Mouse (Mus musculus): ENCODE data around the gene Cyp2f2. TPM values are rescaled to one million over a fixed set of nuclear protein-coding genes. Genes with fewer than 3 reads are reported as not detected.

Gene Cyp2f2
- polyA plus RNA-seq, 1 experiment from 2014 or later: not detected

- H3K36me3 ChIP-seq: peaks cover 51% of the 10 kb centered on the region
- ATAC-seq (ENCODE audit: low read depth): no peak
- 92% methylated on average over 6 of the region's 6 CpGs for WGBS
Measured at GRCm38 (mm10) chr7:27159256-27159655, 39.5 kb downstream of the Cyp2f2 start.

GRCm38 (mm10) chr7:27159882-27160281 lies 40.2 kb downstream of the Cyp2f2 start:
- H3K4me3 ChIP-seq: no peak overlapping the region
- H3K27ac ChIP-seq (replicated peaks): 0 out of 2 replicates have a peak overlapping the region, but pooled peaks have one; percentile 30
- ATAC-seq (ENCODE audit: low read depth): peak; percentile 86
- no peaks in the 10 kb centered on the region for H3K27me3 ChIP-seq
- WGBS: 18% methylated on average over 8 of the region's 8 CpGs
- peaks cover 57% of the 10 kb centered on the region for H3K36me3 ChIP-seq
- no peak overlapping the region for H3K9ac ChIP-seq
- peaks cover 54% of the 10 kb centered on the region for H3K4me1 ChIP-seq (replicated peaks)
- H3K4me2 ChIP-seq: no peak overlapping the region
- H3K9me3 ChIP-seq: no peaks in the 10 kb centered on the region

More at GRCm38 (mm10) chr7:27159256-27159655, 39.5 kb downstream of the Cyp2f2 start:
- Histone ChIP-seq H3K9ac (no peak overlapping the region), H3K27me3 (no peaks in the 10 kb centered on the region), H3K27ac (replicated peaks) (no peak overlapping the region), H3K4me2 (no peak overlapping the region), H3K4me1 (replicated peaks) (peaks cover 48% of the 10 kb centered on the region), H3K4me3 (no peak overlapping the region), H3K9me3 (no peaks in the 10 kb centered on the region)

GRCm38 (mm10) chr7:27160921-27161320 lies 41.2 kb downstream of the Cyp2f2 start:
- peak overlapping the region; percentile 50; the same call in 1 of the 2 replicates for H3K9ac ChIP-seq

GRCm38 (mm10) chr7:27161744-27162143 lies 42.0 kb downstream of the Cyp2f2 start:
- WGBS: 87% methylated on average over 4 of the region's 4 CpGs
- peaks cover 60% of the 10 kb centered on the region for H3K36me3 ChIP-seq

More at GRCm38 (mm10) chr7:27160921-27161320, 41.2 kb downstream of the Cyp2f2 start:
- Histone ChIP-seq H3K4me1 (replicated peaks) (peaks cover 62% of the 10 kb centered on the region), H3K36me3 (peaks cover 60% of the 10 kb centered on the region), H3K27ac (replicated peaks) (no peak overlapping the region), H3K4me2 (no peak overlapping the region), H3K9me3 (no peaks in the 10 kb centered on the region), H3K27me3 (no peaks in the 10 kb centered on the region), H3K4me3 (no peak overlapping the region)
- ATAC-seq (ENCODE audit: low read depth): no peak
- 90% methylated on average over 3 of the region's 3 CpGs for WGBS

GRCm38 (mm10) chr7:27162780-27163449 lies 43.2 kb downstream of the Cyp2f2 start:
- H3K36me3 ChIP-seq: peaks cover 52% of the 10 kb centered on the region
- WGBS: 84% methylated on average over 5 of the region's 5 CpGs

More at GRCm38 (mm10) chr7:27161744-27162143, 42.0 kb downstream of the Cyp2f2 start:
- ATAC-seq (ENCODE audit: low read depth): no peak
- H3K9me3 ChIP-seq: no peaks in the 10 kb centered on the region
- H3K27ac ChIP-seq (replicated peaks): no peak overlapping the region
- no peak overlapping the region for H3K4me3 ChIP-seq
- H3K27me3 ChIP-seq: no peaks in the 10 kb centered on the region
- H3K4me2 ChIP-seq: 0 out of 2 replicates have a peak overlapping the region, but pooled peaks have one; percentile 13
- H3K9ac ChIP-seq: peak overlapping the region; percentile 50
- H3K4me1 ChIP-seq (replicated peaks): peaks cover 62% of the 10 kb centered on the region

GRCm38 (mm10) chr7:27163450-27163805 lies 43.7 kb downstream of the Cyp2f2 start:
- H3K27me3 ChIP-seq: no peaks in the 10 kb centered on the region
- H3K4me1 ChIP-seq (replicated peaks): peaks cover 73% of the 10 kb centered on the region
- no peak for ATAC-seq (ENCODE audit: low read depth)
- peak overlapping the region; percentile 91 for H3K9ac ChIP-seq
- H3K9me3 ChIP-seq: no peaks in the 10 kb centered on the region
- H3K27ac ChIP-seq (replicated peaks): no peak overlapping the region
- H3K4me2 ChIP-seq: peak overlapping the region; percentile 75
- 81% methylated on average over 5 of the region's 5 CpGs for WGBS
- H3K4me3 ChIP-seq: peak overlapping the region; percentile 23
- peaks cover 47% of the 10 kb centered on the region for H3K36me3 ChIP-seq

More at GRCm38 (mm10) chr7:27162780-27163449, 43.2 kb downstream of the Cyp2f2 start:
- ATAC-seq (ENCODE audit: low read depth): no peak
- Histone ChIP-seq H3K27ac (replicated peaks) (no peak overlapping the region), H3K4me3 (peak overlapping the region; percentile 23), H3K9me3 (no peaks in the 10 kb centered on the region), H3K27me3 (no peaks in the 10 kb centered on the region), H3K4me2 (peak overlapping the region; percentile 75), H3K4me1 (replicated peaks) (peaks cover 72% of the 10 kb centered on the region), H3K9ac (peak overlapping the region; percentile 91)

- ATAC-seq (ENCODE audit: low read depth): no peak
- Histone ChIP-seq H3K36me3 (peaks cover 43% of the 10 kb centered on the region), H3K27ac (replicated peaks) (no peak overlapping the region), H3K4me2 (peak overlapping the region; percentile 75), H3K9me3 (no peaks in the 10 kb centered on the region), H3K4me1 (replicated peaks) (peaks cover 73% of the 10 kb centered on the region), H3K27me3 (no peaks in the 10 kb centered on the region), H3K9ac (peak overlapping the region; percentile 91), H3K4me3 (peak overlapping the region; percentile 73)
- 81% methylated on average over 33 of the region's 33 CpGs for WGBS
Measured at GRCm38 (mm10) chr7:27164112-27164947, 44.6 kb downstream of the Cyp2f2 start.

GRCm38 (mm10) chr7:27165007-27165655 lies 45.4 kb downstream of the Cyp2f2 start:
- H3K4me3 ChIP-seq: peak overlapping the region; percentile 73
- ATAC-seq (ENCODE audit: low read depth): 0 out of 2 replicates have a peak, but pooled peaks have one; percentile 4
- peak overlapping the region; percentile 91 for H3K9ac ChIP-seq
- H3K9me3 ChIP-seq: no peaks in the 10 kb centered on the region
- peak overlapping the region; percentile 98; the same call in 1 of the 2 replicates for H3K27ac ChIP-seq (replicated peaks)
- peak overlapping the region; percentile 75 for H3K4me2 ChIP-seq
- WGBS: 73% methylated on average over 23 of the region's 23 CpGs
- H3K36me3 ChIP-seq: peaks cover 42% of the 10 kb centered on the region
- peaks cover 66% of the 10 kb centered on the region for H3K4me1 ChIP-seq (replicated peaks)
- H3K27me3 ChIP-seq: no peaks in the 10 kb centered on the region

- no peaks in the 10 kb centered on the region for H3K27me3 ChIP-seq
- H3K36me3 ChIP-seq: peaks cover 45% of the 10 kb centered on the region
- peak overlapping the region; percentile 91 for H3K9ac ChIP-seq
- peak overlapping the region; percentile 98 for H3K27ac ChIP-seq (replicated peaks)
- peak overlapping the region; percentile 75 for H3K4me2 ChIP-seq
- WGBS: 4% methylated on average over 8 of the region's 8 CpGs
- no peaks in the 10 kb centered on the region for H3K9me3 ChIP-seq
- peaks cover 61% of the 10 kb centered on the region for H3K4me1 ChIP-seq (replicated peaks)
- peak overlapping the region; percentile 73 for H3K4me3 ChIP-seq
- ATAC-seq (ENCODE audit: low read depth): no peak; the same call in 1 of the 2 replicates
Measured at GRCm38 (mm10) chr7:27165696-27166095, 46.0 kb downstream of the Cyp2f2 start.

GRCm38 (mm10) chr7:27166229-27166613 lies 46.5 kb downstream of the Cyp2f2 start:
- Histone ChIP-seq H3K27me3 (no peaks in the 10 kb centered on the region), H3K9me3 (no peaks in the 10 kb centered on the region), H3K36me3 (peaks cover 47% of the 10 kb centered on the region), H3K4me2 (peak overlapping the region; percentile 75), H3K4me3 (peak overlapping the region; percentile 73), H3K9ac (peak overlapping the region; percentile 91), H3K4me1 (replicated peaks) (peaks cover 55% of the 10 kb centered on the region), H3K27ac (replicated peaks) (peak overlapping the region; percentile 98)
- under 1% methylated on average over 36 of the region's 43 CpGs for WGBS
- peak; percentile 51 for ATAC-seq (ENCODE audit: low read depth)

GRCm38 (mm10) chr7:27166614-27167474 lies 47.1 kb downstream of the Cyp2f2 start, which contains the start of gene Egln2:
Gene Egln2 (minus strand): TSS chr7:27166802.
- 2% methylated on average over 60 of the region's 61 CpGs for WGBS
- H3K4me3 ChIP-seq: peak within 1 kb of the TSS; percentile 73
- H3K4me2 ChIP-seq: peak within 1 kb of the TSS; percentile 75
- no peaks in the 10 kb centered on the region for H3K27me3 ChIP-seq
- H3K9me3 ChIP-seq: no peaks in the 10 kb centered on the region
- peak within 1 kb of the TSS; percentile 98 for H3K27ac ChIP-seq (replicated peaks)
- peaks cover 49% of the 10 kb centered on the region for H3K4me1 ChIP-seq (replicated peaks)
- H3K36me3 ChIP-seq: peaks cover 48% of the 10 kb centered on the region
- peak within 1 kb of the TSS; percentile 91 for H3K9ac ChIP-seq
- ATAC-seq (ENCODE audit: low read depth): peak; percentile 82

Measured in neural tube, embryonic 13.5 days (tissue).